Mouse (Mus musculus): ENCODE data around the gene Hdgfl3. TPM values are rescaled to one million over a fixed set of nuclear protein-coding genes. Genes with fewer than 3 reads are reported as not detected.

The Hdgfl3 gene
- total and polyA plus RNA-seq, 2 experiments, result 0.13 to 1.6 TPM

GRCm38 (mm10) chr7:81846008-81846407 lies 88.3 kb downstream of the Hdgfl3 start:
- peaks cover 5% of the 10 kb centered on the region; the same call in 1 of the 2 replicates for H3K4me1 ChIP-seq (ENCODE audit: control insufficient read depth, insufficient read depth, low read length)
- H3K4me3 ChIP-seq (ENCODE audit: insufficient read depth, low read depth, low read length), result no peak overlapping the region
- TF ChIP-seq POLR2A (IDR thresholded peaks at IDR 0.05; ENCODE audit: extremely low read depth, insufficient read depth, low read length) (no peak), CTCF (IDR thresholded peaks at IDR 0.05; ENCODE audit: low read depth, low read length) (no peak)
- 44% methylated on average over 8 of the region's 8 CpGs for WGBS
- no peaks in the 10 kb centered on the region for H3K36me3 ChIP-seq (ENCODE audit: control insufficient read depth, insufficient read depth, low read length)
- H3K79me2 ChIP-seq (ENCODE audit: control insufficient read depth, insufficient read depth, low read length), result no peaks in the 10 kb centered on the region
- H3K9ac ChIP-seq (ENCODE audit: low read depth, low read length), result no peak overlapping the region
- peaks cover 2% of the 10 kb centered on the region; the same call in 1 of the 2 replicates for H3K27me3 ChIP-seq (ENCODE audit: control insufficient read depth, insufficient read depth, low read length)
- H3K27ac ChIP-seq (replicated peaks; ENCODE audit: insufficient read depth, low read depth, low read length), result no peak overlapping the region
- DNase-seq (ENCODE audit: extremely low read depth, low read depth, low spot score), result no peak

- no peak for DNase-seq (ENCODE audit: extremely low read depth, low read depth, low spot score)
- H3K36me3 ChIP-seq (ENCODE audit: control insufficient read depth, insufficient read depth, low read length), result no peaks in the 10 kb centered on the region
- H3K4me1 ChIP-seq (ENCODE audit: control insufficient read depth, insufficient read depth, low read length), result peaks cover 5% of the 10 kb centered on the region; the same call in 1 of the 2 replicates
- 68% methylated on average over 3 of the region's 3 CpGs for WGBS
- H3K79me2 ChIP-seq (ENCODE audit: control insufficient read depth, insufficient read depth, low read length), result no peaks in the 10 kb centered on the region
- H3K27ac ChIP-seq (replicated peaks; ENCODE audit: insufficient read depth, low read depth, low read length), result no peak overlapping the region
- no peak overlapping the region for H3K4me3 ChIP-seq (ENCODE audit: insufficient read depth, low read depth, low read length)
- peaks cover 2% of the 10 kb centered on the region; the same call in 1 of the 2 replicates for H3K27me3 ChIP-seq (ENCODE audit: control insufficient read depth, insufficient read depth, low read length)
- TF ChIP-seq POLR2A (IDR thresholded peaks at IDR 0.05; ENCODE audit: extremely low read depth, insufficient read depth, low read length) (no peak), CTCF (IDR thresholded peaks at IDR 0.05; ENCODE audit: low read depth, low read length) (no peak)
- H3K9ac ChIP-seq (ENCODE audit: low read depth, low read length), result no peak overlapping the region
Measured at GRCm38 (mm10) chr7:81845313-81845712, 89.0 kb downstream of the Hdgfl3 start.

- no peak for TF ChIP-seq CTCF (IDR thresholded peaks at IDR 0.05; ENCODE audit: low read depth, low read length)
- no peak for TF ChIP-seq POLR2A (IDR thresholded peaks at IDR 0.05; ENCODE audit: extremely low read depth, insufficient read depth, low read length)
- Histone ChIP-seq H3K27me3 (ENCODE audit: control insufficient read depth, insufficient read depth, low read length) (peaks cover 2% of the 10 kb centered on the region; the same call in 1 of the 2 replicates), H3K4me3 (ENCODE audit: insufficient read depth, low read depth, low read length) (no peak overlapping the region), H3K9ac (ENCODE audit: low read depth, low read length) (no peak overlapping the region), H3K4me1 (ENCODE audit: control insufficient read depth, insufficient read depth, low read length) (peaks cover 5% of the 10 kb centered on the region; the same call in 1 of the 2 replicates), H3K79me2 (ENCODE audit: control insufficient read depth, insufficient read depth, low read length) (no peaks in the 10 kb centered on the region), H3K36me3 (ENCODE audit: control insufficient read depth, insufficient read depth, low read length) (no peaks in the 10 kb centered on the region), H3K27ac (replicated peaks; ENCODE audit: insufficient read depth, low read depth, low read length) (no peak overlapping the region)
- WGBS, result 82% methylated on average over 11 of the region's 11 CpGs
- DNase-seq (ENCODE audit: extremely low read depth, low read depth, low spot score), result no peak
Measured at GRCm38 (mm10) chr7:81844801-81845200, 89.5 kb downstream of the Hdgfl3 start.

GRCm38 (mm10) chr7:81843903-81844302 lies 90.4 kb downstream of the Hdgfl3 start:
- WGBS, result 85% methylated on average over 8 of the region's 8 CpGs
- no peak overlapping the region for H3K27ac ChIP-seq (replicated peaks; ENCODE audit: insufficient read depth, low read depth, low read length)
- H3K27me3 ChIP-seq (ENCODE audit: control insufficient read depth, insufficient read depth, low read length), result peaks cover 2% of the 10 kb centered on the region; the same call in 1 of the 2 replicates

GRCm38 (mm10) chr7:81842998-81843397 lies 91.3 kb downstream of the Hdgfl3 start:
- Histone ChIP-seq H3K4me3 (ENCODE audit: insufficient read depth, low read depth, low read length) (no peak overlapping the region), H3K4me1 (ENCODE audit: control insufficient read depth, insufficient read depth, low read length) (peaks cover 5% of the 10 kb centered on the region; the same call in 1 of the 2 replicates), H3K27me3 (ENCODE audit: control insufficient read depth, insufficient read depth, low read length) (no peaks in the 10 kb centered on the region), H3K9ac (ENCODE audit: low read depth, low read length) (no peak overlapping the region), H3K27ac (replicated peaks; ENCODE audit: insufficient read depth, low read depth, low read length) (no peak overlapping the region), H3K36me3 (ENCODE audit: control insufficient read depth, insufficient read depth, low read length) (no peaks in the 10 kb centered on the region), H3K79me2 (ENCODE audit: control insufficient read depth, insufficient read depth, low read length) (no peaks in the 10 kb centered on the region)
- 73% methylated on average over 1 of the region's 1 CpGs for WGBS
- DNase-seq (ENCODE audit: extremely low read depth, low read depth, low spot score), result no peak
- no peak for TF ChIP-seq CTCF (IDR thresholded peaks at IDR 0.05; ENCODE audit: low read depth, low read length)
- TF ChIP-seq POLR2A (IDR thresholded peaks at IDR 0.05; ENCODE audit: extremely low read depth, insufficient read depth, low read length), result no peak

More at GRCm38 (mm10) chr7:81843903-81844302, 90.4 kb downstream of the Hdgfl3 start:
- Histone ChIP-seq H3K4me1 (ENCODE audit: control insufficient read depth, insufficient read depth, low read length) (peaks cover 5% of the 10 kb centered on the region; the same call in 1 of the 2 replicates), H3K9ac (ENCODE audit: low read depth, low read length) (no peak overlapping the region), H3K79me2 (ENCODE audit: control insufficient read depth, insufficient read depth, low read length) (no peaks in the 10 kb centered on the region), H3K36me3 (ENCODE audit: control insufficient read depth, insufficient read depth, low read length) (no peaks in the 10 kb centered on the region), H3K4me3 (ENCODE audit: insufficient read depth, low read depth, low read length) (no peak overlapping the region)
- TF ChIP-seq POLR2A (IDR thresholded peaks at IDR 0.05; ENCODE audit: extremely low read depth, insufficient read depth, low read length) (no peak), CTCF (IDR thresholded peaks at IDR 0.05; ENCODE audit: low read depth, low read length) (no peak)
- no peak for DNase-seq (ENCODE audit: extremely low read depth, low read depth, low spot score)

GRCm38 (mm10) chr7:81842141-81842540 lies 92.1 kb downstream of the Hdgfl3 start:
- 81% methylated on average over 7 of the region's 7 CpGs for WGBS
- H3K9ac ChIP-seq (ENCODE audit: low read depth, low read length), result no peak overlapping the region
- H3K4me1 ChIP-seq (ENCODE audit: control insufficient read depth, insufficient read depth, low read length), result peaks cover 5% of the 10 kb centered on the region; the same call in 1 of the 2 replicates
- no peaks in the 10 kb centered on the region for H3K36me3 ChIP-seq (ENCODE audit: control insufficient read depth, insufficient read depth, low read length)
- TF ChIP-seq POLR2A (IDR thresholded peaks at IDR 0.05; ENCODE audit: extremely low read depth, insufficient read depth, low read length) (no peak), CTCF (IDR thresholded peaks at IDR 0.05; ENCODE audit: low read depth, low read length) (no peak)
- DNase-seq (ENCODE audit: extremely low read depth, low read depth, low spot score), result no peak
- no peaks in the 10 kb centered on the region for H3K79me2 ChIP-seq (ENCODE audit: control insufficient read depth, insufficient read depth, low read length)
- no peak overlapping the region for H3K27ac ChIP-seq (replicated peaks; ENCODE audit: insufficient read depth, low read depth, low read length)
- no peaks in the 10 kb centered on the region for H3K27me3 ChIP-seq (ENCODE audit: control insufficient read depth, insufficient read depth, low read length)
- no peak overlapping the region for H3K4me3 ChIP-seq (ENCODE audit: insufficient read depth, low read depth, low read length)

All from liver, adult 2 months (tissue).